Mouse (Mus musculus): ENCODE data around the gene Bclaf1.
A peak's percentile ranks its signal among the peaks of the same experiment; 100 is the strongest.

Bclaf1 gene

GRCm38 (mm10) chr10:20311918-20312735 is at the start of gene Bclaf1:
Bclaf1 (plus strand) TSS chr10:20312469.
- DNase-seq (ENCODE audit: low spot score in 2 of 2) = peak; percentile 98

DNA sequence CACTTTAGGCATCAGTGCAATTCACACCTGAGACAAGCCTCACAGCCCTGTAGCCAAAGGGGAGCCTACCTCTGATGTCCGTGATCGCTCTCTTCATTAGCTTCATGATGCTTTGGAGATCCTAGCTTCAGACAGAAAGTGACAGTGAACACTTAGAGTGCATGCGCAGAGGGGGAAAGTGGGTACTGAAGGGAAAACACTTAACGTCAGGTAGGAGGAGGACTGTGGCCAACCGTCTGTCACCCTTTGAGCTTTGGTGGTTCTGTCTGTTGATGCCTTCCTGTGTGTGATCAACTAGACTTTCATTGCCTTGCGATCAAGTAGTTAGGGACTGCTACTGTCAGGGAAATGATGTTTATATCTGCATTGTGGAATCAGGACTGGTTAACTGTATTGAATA is 49.4 kb upstream of the Bclaf1 start:
- DNase-seq (ENCODE audit: low spot score in 2 of 2) = no peak

- no peak for DNase-seq (ENCODE audit: low spot score in 2 of 2)
These were observed 47.8 kb upstream of the Bclaf1 start for GRCm38 (mm10) chr10:20264479-20264878.

DNA sequence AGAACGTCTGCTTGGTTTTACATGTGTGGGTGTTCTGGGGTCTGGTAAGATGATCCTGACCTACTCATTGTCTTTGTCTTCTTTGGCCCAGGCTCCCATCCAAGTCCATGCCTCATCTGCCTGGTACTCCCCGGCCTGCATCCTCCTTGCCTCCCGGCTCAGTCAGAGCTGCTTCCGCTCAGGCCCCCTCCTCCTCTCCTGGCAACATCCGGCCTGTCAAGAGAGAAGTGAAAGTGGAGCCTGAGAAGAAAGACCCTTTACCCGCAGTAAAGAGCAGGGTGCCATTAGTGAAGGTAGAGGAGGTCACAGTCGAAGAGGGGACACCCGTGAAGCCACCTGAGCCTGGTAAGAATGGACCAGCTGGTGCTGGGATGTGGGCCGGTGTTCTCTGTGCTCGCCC is 45.2 kb upstream of the Bclaf1 start:
- DNase-seq (ENCODE audit: low spot score in 2 of 2) = no peak

DNA sequence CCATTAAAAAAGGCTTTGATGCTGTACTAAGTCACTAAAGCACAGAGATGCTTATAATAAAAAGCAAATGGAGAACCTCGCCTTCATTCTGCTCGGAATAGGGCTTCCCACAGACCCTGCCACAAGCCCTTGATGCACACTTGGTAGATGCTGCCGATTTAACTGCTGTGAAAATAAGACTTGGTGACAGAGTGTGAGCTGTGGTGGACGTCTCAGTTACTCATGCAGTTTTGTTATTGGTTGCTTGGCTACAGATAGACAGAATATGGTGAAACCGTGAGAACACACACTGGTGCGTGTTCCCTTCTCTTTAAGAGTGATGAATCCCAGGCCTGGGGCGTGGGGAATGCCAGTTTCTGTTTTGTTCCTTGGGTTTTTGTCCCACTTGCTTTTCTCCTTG is 43.3 kb upstream of the Bclaf1 start:
- DNase-seq (ENCODE audit: low spot score in 2 of 2) = no peak

GRCm38 (mm10) chr10:20272380-20272779 is 39.9 kb upstream of the Bclaf1 start:
- no peak for DNase-seq (ENCODE audit: low spot score in 2 of 2)

DNA sequence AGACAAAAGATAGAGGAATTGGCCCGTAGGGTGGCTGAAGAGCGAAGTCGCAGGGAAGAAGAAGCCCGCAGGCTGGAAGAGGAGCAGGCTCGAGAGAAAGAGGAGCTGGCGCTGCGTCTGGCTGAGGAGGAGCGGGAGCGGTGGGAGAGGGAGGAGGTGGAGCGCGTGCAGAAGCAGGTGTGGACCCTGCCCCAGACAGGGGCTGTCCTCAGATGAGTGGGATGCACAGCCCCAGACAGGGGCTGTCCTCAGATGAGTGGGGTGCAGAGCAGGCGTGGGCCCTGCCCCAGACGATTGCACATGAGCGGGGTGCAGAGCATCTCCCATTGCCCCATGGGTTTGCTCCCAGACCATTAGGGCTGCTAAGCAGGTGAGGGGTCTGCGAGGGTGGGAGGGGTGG is 39.0 kb upstream of the Bclaf1 start:
- no peak for DNase-seq (ENCODE audit: low spot score in 2 of 2)

DNA sequence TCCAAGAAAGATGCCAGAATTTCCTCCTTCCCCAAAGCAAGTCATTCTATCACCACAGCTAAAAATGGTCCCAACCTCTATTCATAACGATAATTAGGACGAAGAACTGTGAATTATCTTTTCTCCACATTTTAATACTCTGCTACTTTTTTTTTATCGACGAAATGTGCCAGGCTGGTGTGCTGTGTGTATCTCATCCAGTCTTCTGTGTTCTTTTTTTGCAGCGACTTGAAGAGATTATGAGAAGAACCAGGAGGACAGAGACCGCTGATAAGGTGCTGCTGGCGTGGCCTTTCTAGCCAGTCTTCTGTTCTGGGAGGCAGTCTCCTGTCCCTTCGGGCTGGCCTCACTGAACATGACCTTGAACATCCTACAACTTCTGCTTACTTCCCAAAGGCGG is 38.2 kb upstream of the Bclaf1 start:
- DNase-seq (ENCODE audit: low spot score in 2 of 2) = no peak

DNA sequence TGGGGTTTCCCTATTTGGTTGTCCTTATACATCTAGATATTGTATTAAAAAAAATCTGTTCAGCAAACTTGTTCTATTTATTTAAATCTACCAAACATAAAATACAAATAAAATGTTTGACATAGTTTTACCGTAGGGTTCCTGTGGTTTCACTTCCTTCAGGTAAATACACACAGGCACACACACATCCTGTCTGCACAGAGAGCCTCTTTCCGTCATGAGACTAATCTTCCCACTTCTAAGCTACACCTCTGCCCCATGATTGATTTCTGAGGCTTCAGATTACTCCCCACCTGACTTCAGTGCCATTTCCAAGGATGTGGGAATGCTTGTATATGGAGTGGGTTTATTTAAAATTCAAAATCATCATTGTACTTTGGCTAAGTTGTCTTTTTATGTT is 30.8 kb upstream of the Bclaf1 start:
- no peak for DNase-seq (ENCODE audit: low spot score in 2 of 2)

GRCm38 (mm10) chr10:20285289-20285975 is 26.8 kb upstream of the Bclaf1 start:
- DNase-seq (ENCODE audit: low spot score in 2 of 2) = peak in 1 of 2 experiments; percentile 15

- DNase-seq (ENCODE audit: low spot score in 2 of 2) = no peak
These were observed 26.1 kb upstream of the Bclaf1 start for GRCm38 (mm10) chr10:20285994-20286836.

GRCm38 (mm10) chr10:20287369-20287768 is 24.9 kb upstream of the Bclaf1 start:
- no peak for DNase-seq (ENCODE audit: low spot score in 2 of 2)

GRCm38 (mm10) chr10:20290467-20290883 is 21.8 kb upstream of the Bclaf1 start:
- peak; percentile 55 to 70 for DNase-seq (ENCODE audit: low spot score in 2 of 2)

DNA sequence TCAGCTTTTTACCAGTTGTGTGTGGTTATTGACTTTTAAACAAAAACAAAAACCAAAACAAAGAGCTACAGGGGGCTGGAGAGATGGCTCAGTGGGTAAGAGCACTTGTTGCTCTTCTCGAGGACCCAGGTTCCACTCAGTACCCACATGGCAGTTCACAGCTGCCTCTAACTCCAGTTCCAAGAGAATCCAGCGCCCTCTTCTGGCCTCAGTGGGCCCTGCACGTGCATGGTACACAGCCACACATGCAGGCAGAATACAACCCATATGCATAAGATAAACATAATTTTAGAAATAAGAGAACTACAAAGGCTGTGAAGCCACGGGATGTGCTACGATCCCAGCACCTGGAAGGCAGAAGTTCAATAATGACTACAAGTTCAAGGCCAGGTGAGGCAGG is 16.3 kb upstream of the Bclaf1 start:
- DNase-seq (ENCODE audit: low spot score in 2 of 2) = no peak

GRCm38 (mm10) chr10:20298152-20298920 is 13.9 kb upstream of the Bclaf1 start:
- no peak for DNase-seq (ENCODE audit: low spot score in 2 of 2)

DNA sequence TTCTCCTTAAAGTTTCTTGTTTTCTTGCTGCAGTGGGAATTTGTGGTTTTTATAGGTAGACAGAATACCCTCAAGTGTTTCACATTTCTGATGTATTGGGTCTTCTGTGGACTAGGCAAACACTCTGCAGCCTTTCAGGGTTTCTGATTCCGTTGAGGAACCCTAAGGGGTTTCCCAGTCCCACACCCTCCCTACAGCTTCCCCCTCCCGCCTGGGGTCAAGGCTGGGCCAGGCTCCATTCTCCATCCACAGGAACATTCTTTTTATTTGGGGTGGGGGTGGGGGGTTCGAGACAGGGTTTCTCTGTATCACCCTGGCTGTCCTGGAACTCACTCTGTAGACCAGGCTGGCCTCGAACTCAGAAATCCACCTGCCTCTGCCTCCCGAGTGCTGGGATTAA is 13.2 kb upstream of the Bclaf1 start:
- DNase-seq (ENCODE audit: low spot score in 2 of 2) = no peak

DNA sequence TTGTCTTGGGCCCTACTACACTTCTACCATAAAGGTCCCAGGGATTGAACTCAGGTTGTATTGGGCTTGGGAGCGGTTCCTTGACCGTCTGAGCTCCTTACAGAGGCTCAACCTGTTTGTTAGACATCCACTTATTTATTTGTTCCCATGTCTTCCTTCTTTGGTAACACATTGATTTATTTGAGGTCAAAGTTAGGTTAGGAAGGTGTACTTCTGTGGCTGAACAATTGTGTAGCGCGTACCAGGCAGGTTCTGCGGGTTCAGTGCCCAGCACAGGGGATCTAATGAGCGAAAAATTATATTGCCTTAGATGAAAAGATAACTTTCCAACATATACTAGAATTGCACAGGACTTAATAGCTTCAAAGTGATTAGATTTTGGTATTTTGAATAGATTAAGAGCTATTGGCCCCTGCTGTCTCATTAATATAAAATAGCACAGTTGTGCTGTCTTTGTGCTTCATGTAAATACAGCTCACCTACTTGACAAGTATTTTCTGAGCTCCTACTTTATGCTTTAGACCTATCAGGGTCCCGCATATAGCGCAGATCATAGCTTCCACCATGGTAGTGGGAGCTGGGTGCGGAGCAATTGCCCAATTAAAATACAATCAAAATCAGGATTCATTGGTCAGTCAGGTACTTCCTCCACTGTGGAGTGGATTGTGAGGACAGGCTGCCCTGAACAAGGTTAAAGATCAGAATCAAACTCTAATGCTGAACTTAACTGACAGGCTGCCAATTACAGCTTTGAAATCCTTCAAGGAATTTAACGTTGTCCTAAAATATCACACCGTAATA is 1.1 kb upstream of the Bclaf1 start:
- DNase-seq (ENCODE audit: low spot score in 2 of 2) = no peak

DNA sequence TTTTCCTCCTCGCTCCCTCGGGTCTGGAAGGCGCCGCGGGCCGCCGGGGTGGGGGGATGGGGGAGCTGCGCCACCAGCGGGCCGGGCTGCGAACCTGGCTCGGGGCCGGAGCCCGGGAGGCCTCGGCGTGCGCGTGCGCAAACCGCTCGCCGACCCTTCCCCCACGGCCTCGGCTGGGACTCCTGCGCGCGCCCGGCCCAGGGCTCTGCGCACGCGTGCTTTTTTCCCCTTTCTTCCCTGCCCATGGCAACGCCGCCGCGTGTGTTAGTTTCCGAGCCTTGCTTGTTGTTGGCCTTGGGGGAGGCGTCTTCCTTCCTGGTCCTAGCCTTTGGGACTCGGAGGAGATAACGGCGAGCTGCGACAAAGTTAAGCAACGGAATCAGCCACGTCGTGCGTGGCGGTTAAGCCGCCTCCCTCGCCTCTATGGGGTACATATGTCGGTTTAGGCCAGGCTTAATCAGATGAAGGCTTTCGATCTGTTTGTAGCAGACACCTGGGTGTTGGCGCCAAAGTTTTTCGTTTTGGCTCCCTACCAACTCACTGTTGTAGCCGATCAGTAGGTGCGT is 550 bp downstream of the Bclaf1 start:
- peak; percentile 80 to 85 for DNase-seq (ENCODE audit: low spot score in 2 of 2)

DNA sequence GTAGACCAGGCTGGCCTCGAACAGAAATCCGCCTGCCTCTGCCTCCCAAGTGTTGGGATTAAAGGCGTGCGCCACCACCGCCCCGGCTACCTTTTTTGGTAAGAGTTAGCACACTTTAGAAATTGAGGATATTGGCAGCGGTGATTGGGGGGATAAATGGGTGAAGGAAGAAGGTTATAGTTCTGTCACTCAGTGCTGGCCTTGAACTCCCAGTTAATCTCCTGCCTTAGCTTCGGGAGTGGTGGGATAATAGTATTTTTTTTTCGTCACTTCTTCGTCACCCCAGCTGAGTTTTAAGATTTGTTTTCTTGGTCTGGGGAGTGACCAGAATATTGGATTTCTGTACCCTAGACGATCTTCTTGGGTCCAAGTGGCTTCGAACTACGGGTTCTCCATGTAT is 1.2 kb downstream of the Bclaf1 start:
- no peak for DNase-seq (ENCODE audit: low spot score in 2 of 2)

DNA sequence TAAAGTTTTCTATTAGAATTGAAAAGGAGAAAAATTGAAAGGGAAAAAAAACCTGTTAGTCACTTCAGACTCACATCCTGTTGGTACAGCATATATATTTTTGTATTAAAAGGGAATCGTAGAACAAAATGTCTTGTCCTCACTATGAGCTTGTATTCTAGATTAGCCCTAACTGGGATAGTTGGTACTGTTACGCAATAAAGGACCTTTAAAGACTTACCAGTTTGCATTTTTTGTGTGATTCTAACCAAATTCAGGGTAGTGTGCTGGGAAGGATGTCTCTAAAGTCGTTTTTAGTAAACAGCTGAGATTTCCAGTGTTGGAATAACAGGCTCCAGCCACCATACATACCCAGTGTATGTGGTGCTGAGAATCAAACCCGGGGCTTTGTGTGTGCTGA is 1.7 kb downstream of the Bclaf1 start:
- no peak for DNase-seq (ENCODE audit: low spot score in 2 of 2)

All from frontal cortex, postnatal 25 days (tissue).